Mouse (Mus musculus): ENCODE measurements around the gene Kcnf1.
A peak's percentile ranks its signal among the peaks of the same experiment; 100 is the strongest.

Gene Kcnf1

GRCm38 (mm10) chr12:17176757-17177092 lies at the start of gene Kcnf1:
Gene Kcnf1 (minus strand): TSS chr12:17176888.
- peak; percentile 4 for DNase-seq (ENCODE audit: low read depth, low spot score)

GRCm38 (mm10) chr12:17225012-17225411 lies 48.3 kb upstream of the Kcnf1 start:
- no peak for DNase-seq (ENCODE audit: low read depth, low spot score)

- DNase-seq (ENCODE audit: low read depth, low spot score), result no peak
Observed at GRCm38 (mm10) chr12:17223050-17223449, 46.4 kb upstream of the Kcnf1 start.

GRCm38 (mm10) chr12:17221891-17222428 lies 45.3 kb upstream of the Kcnf1 start:
- no peak for DNase-seq (ENCODE audit: low read depth, low spot score)

GRCm38 (mm10) chr12:17220631-17221030 lies 43.9 kb upstream of the Kcnf1 start:
- no peak for DNase-seq (ENCODE audit: low read depth, low spot score)

GRCm38 (mm10) chr12:17219107-17219506 lies 42.4 kb upstream of the Kcnf1 start:
- no peak for DNase-seq (ENCODE audit: low read depth, low spot score)

- no peak for DNase-seq (ENCODE audit: low read depth, low spot score)
Observed at GRCm38 (mm10) chr12:17218390-17218789, 41.7 kb upstream of the Kcnf1 start.

GRCm38 (mm10) chr12:17215751-17216150 lies 39.1 kb upstream of the Kcnf1 start:
- DNase-seq (ENCODE audit: low read depth, low spot score), result no peak

GRCm38 (mm10) chr12:17202492-17203322 lies 26.0 kb upstream of the Kcnf1 start:
- no peak for DNase-seq (ENCODE audit: low read depth, low spot score)

- no peak for DNase-seq (ENCODE audit: low read depth, low spot score)
Observed at GRCm38 (mm10) chr12:17198621-17199020, 21.9 kb upstream of the Kcnf1 start.

- no peak for DNase-seq (ENCODE audit: low read depth, low spot score)
Observed at GRCm38 (mm10) chr12:17194140-17194539, 17.5 kb upstream of the Kcnf1 start.

GRCm38 (mm10) chr12:17193311-17193710 lies 16.6 kb upstream of the Kcnf1 start:
- no peak for DNase-seq (ENCODE audit: low read depth, low spot score)

- no peak for DNase-seq (ENCODE audit: low read depth, low spot score)
Observed at GRCm38 (mm10) chr12:17192887-17193286, 16.2 kb upstream of the Kcnf1 start.

GRCm38 (mm10) chr12:17184303-17184775 lies 7.7 kb upstream of the Kcnf1 start:
- no peak for DNase-seq (ENCODE audit: low read depth, low spot score)

GRCm38 (mm10) chr12:17183788-17184187 lies 7.1 kb upstream of the Kcnf1 start:
- DNase-seq (ENCODE audit: low read depth, low spot score), result no peak

- no peak for DNase-seq (ENCODE audit: low read depth, low spot score)
Observed at GRCm38 (mm10) chr12:17176041-17176756, 489 bp downstream of the Kcnf1 start.

- DNase-seq (ENCODE audit: low read depth, low spot score), result no peak
Observed at GRCm38 (mm10) chr12:17175531-17175951, 1.1 kb downstream of the Kcnf1 start.

- no peak for DNase-seq (ENCODE audit: low read depth, low spot score)
Observed at GRCm38 (mm10) chr12:17175124-17175523, 1.6 kb downstream of the Kcnf1 start.

GRCm38 (mm10) chr12:17174134-17174893 lies 2.4 kb downstream of the Kcnf1 start:
- no peak for DNase-seq (ENCODE audit: low read depth, low spot score)

GRCm38 (mm10) chr12:17170406-17170805 lies 6.3 kb downstream of the Kcnf1 start:
- no peak for DNase-seq (ENCODE audit: low read depth, low spot score)

GRCm38 (mm10) chr12:17166116-17166515 lies 10.6 kb downstream of the Kcnf1 start:
- DNase-seq (ENCODE audit: low read depth, low spot score), result no peak

GRCm38 (mm10) chr12:17163996-17164395 lies 12.7 kb downstream of the Kcnf1 start:
- no peak for DNase-seq (ENCODE audit: low read depth, low spot score)
